Mouse (Mus musculus) Patski (cell line): ENCODE results near the gene Slc20a1. TPM values are rescaled to one million over a fixed set of nuclear protein-coding genes. Genes with fewer than 3 reads are reported as not detected.

Experiments
- ATAC-seq: fragments of 100-300 bp; one replicate; pipeline ENCODE4 v1.8.0; 2021
- CTCF ChIA-PET: fragments of 350-600 bp; sonication (Branson Sonifier 250); formaldehyde crosslinking; loops from one replicate; lab custom pipeline; 2022; ENCODE audit warnings: inconsistent platforms; lab: Charles Lee
- POLR2A ChIA-PET: fragments of 350-600 bp; sonication (Branson Sonifier 250); formaldehyde crosslinking; loops from one replicate; lab custom pipeline; 2022; ENCODE audit warnings: antibody characterized with exemption, inconsistent platforms; lab: Charles Lee
- DNase-seq: peaks from one replicate; pipeline ENCODE4 v3.0.0-alpha.2; 2011; ENCODE audit warnings: low read depth, low spot score
- H3K27me3 ChIP-seq: fragments of 371-371 bp; one replicate; pipeline ENCODE4 v1.5.1; 2021
- CTCF ChIP-seq: fragments of 100-300 bp; IDR thresholded peaks from one replicate; pipeline ENCODE4 v1.5.1; 2021
- in situ Hi-C: fragments of 300-500 bp; cut with MboI; formaldehyde crosslinking; loops from 3 replicates; pipeline ENCODE4 v1.11.1; 2018; ENCODE audit warnings: low pct_unique_long_range_greater_than_20kb, mixed read lengths
- polyA plus RNA-seq: library from polyadenylated mRNA; unstranded; gene quantifications from one replicate; pipeline ENCODE4 v1.2.3, GENCODE M21; 2021

Slc20a1 gene
- polyA plus RNA-seq, 1 experiment from 2014 or later, result 78.8 TPM

DNA sequence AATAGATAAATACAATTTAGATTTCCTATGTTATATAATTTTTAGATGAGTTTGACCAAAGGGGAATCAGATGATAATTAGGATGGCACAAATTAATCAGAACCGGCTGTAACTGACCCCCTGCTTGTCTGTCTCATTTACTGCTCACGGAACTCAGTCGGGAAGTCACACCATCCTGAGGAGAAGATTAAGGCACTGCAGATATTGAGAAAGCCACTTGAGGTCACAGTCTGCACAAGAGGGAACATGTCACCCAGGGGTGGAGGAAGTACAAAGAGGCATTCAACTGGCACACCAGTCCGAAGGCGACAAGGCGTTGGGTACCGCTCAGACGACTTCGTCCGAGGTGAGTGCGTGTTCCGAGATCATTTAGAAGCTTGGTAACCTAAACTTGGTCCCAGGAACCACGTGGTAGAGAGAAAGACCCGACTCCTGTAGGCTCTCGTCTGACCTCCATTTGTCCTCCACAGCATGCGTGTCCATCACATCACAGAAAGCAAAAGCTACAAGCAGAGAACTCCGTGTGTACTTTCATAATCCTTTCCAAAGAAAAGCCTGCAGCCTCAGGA, 26.8 kb downstream of the Slc20a1 start:
- ChIA-PET POLR2A (no interaction called here), CTCF (no interaction called here)
- in situ Hi-C loops, result no loop called here
- TF ChIP-seq CTCF, result no peak
- DNase-seq (no peak), ATAC-seq (no peak)
- H3K27me3 ChIP-seq, result no peaks in the 10 kb centered on the region

DNA sequence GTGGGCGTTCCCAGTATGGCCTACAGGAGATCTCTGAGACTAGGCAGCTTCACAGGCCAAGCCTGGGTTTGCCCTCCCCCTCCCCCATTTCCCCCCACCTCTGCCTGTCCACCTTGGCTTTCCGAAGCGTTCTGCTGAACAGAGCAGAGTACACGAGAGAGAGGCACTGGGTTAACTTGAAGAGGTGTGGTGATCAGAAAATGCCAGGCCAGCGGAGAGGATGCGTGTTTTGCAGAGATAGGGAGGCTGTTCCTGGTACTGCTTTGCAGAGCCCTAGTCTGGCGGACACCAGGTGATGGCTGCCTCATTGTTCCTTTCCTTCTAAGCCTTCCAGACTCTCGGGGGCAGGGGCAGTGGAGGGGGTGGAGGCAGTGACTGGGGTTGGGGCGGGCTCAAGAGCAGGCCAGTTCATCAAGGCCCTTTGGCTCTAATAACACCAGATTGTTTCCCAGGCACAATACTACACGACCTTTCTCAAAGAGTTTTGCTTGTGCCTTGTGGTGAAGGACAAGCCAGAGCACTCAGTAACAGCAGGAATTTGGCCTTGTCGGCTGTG, 27.8 kb downstream of the Slc20a1 start:
- in situ Hi-C loops, result no loop called here
- H3K27me3 ChIP-seq, result no peaks in the 10 kb centered on the region
- ATAC-seq, result no peak
- ChIA-PET POLR2A (no interaction called here), CTCF (no interaction called here)
- no peak for DNase-seq
- TF ChIP-seq CTCF, result no peak

DNA sequence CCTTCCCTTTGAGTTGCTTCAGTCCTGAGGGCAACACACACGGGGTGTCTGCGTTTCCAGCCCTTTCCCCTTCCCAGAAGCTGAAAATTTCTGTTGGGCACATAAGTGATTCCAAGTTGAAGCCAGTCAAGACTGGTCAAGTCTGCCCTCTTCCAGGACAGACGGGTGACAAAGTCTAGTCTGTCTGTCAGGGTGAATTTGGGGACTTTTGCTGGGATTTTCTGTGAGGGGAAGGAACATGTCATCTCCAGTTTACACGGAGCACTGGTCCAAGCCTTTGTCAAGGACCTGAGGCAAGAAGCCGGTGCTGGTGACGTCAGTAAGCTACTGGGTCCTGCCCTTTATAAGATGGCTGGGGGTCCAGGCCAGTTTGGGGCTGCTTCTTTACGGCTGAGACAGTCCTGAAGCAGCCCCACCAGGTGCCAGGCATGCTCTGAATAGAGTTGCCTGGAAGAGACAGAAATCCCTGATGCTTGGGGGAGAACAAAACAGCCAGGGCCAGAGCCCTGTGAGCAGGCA, 28.5 kb downstream of the Slc20a1 start:
- CTCF ChIA-PET, result no interaction called here
- POLR2A ChIA-PET, result no interaction called here
- no peak for TF ChIP-seq CTCF
- no peak for DNase-seq
- ATAC-seq, result no peak
- H3K27me3 ChIP-seq, result no peaks in the 10 kb centered on the region
- in situ Hi-C loops, result no loop called here

DNA sequence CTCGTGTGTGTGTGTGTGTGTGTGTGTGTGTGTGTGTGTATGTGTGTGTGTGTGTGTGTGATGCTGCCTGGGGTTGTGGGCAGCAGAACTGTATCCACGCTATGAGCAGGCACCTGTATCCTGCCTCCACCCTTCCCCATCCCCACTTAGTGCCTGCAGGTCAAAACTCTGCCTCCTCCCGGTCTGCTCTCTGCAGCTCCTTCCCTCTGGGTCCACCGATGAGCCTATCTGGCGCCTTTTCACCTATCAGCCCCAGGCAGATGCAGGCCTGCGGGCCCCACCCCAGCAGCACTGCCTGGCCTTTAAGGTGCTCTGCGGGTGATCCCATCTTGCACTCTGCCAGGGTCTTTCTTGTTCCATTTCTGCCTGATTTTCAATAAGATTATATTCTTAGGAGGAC, 29.1 kb downstream of the Slc20a1 start:
- DNase-seq (no peak), ATAC-seq (no peak)
- CTCF ChIA-PET, result no interaction called here
- in situ Hi-C loops, result no loop called here
- H3K27me3 ChIP-seq, result no peaks in the 10 kb centered on the region
- TF ChIP-seq CTCF, result no peak
- POLR2A ChIA-PET, result no interaction called here

DNA sequence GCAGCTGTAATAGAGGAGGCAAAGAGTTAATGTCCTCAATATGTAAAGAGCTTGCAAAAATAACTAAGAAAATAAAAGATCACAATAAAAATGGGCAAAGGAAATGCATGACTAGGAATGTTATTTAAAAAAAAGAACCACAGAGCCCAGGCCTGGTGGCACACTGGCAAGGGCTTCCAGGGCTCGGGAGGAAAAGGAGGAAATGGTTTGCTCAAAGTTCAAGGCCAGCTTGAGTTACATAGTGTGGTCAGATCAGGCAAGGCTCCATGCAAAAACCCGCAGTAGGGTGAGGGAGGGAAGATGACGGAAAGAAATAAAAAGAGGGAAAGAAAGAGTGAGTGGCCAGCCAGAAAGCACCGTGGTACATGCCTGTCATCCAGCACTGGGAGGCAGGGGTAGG, 30.0 kb downstream of the Slc20a1 start:
- in situ Hi-C loops, result no loop called here
- ChIA-PET CTCF (interaction anchor here (1.2 kb wide), 1 partner anchor 14 kb away, joined by 3 read pairs; no protein-coding TSS in a partner anchor), POLR2A (interaction anchor here (0.5 kb wide), 1 partner anchor 14 kb away, joined by 3 read pairs; no protein-coding TSS in a partner anchor)
- H3K27me3 ChIP-seq, result no peaks in the 10 kb centered on the region
- no peak for TF ChIP-seq CTCF
- ATAC-seq (no peak), DNase-seq (no peak)

DNA sequence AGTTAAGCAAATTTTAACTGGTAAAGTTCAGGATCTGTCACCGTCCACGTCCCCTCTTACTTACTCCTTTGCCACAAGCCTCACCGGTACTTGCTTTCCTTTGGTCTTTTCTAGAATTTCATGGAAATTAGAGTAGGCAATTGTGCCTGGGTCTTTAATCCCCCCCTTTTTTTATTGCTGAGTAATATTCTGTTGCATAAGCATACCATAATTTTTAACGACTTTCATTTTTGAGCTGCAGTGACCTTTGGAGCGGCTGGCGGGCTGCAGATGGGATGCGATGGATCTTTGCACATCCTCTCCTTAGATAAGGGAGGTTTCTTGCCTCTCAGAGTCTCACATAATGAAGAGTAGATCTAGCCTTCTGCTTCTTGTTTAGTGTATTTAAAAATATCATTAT, 30.8 kb downstream of the Slc20a1 start:
- H3K27me3 ChIP-seq, result no peaks in the 10 kb centered on the region
- ATAC-seq (no peak), DNase-seq (no peak)
- no peak for TF ChIP-seq CTCF
- in situ Hi-C loops, result no loop called here
- POLR2A ChIA-PET, result interaction anchor here (0.7 kb wide), 1 partner anchor 285 kb away, joined by 4 read pairs; no protein-coding TSS in a partner anchor
- CTCF ChIA-PET, result no interaction called here

DNA sequence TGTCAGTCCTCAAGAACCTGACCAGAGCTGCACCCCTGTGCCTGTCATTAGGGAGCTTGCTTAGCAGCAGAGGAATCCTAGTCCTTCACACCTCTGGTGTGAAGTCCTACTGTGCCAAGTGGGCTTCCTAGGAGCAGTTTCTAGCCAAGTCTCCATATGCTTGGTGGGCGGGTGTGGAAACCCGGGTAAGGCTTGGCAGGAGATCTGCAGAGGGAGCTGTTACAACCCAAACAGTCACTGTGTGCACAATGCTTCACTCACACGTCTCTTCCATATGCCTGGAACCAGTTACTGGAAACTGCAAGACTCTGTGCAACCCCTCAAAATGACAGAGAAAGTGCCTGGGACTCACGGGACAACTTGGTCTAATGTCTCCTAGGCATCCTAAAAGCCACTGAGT, 33.5 kb downstream of the Slc20a1 start:
- no peak for TF ChIP-seq CTCF
- POLR2A ChIA-PET, result no interaction called here
- in situ Hi-C loops, result no loop called here
- DNase-seq (no peak), ATAC-seq (no peak)
- H3K27me3 ChIP-seq, result no peaks in the 10 kb centered on the region
- CTCF ChIA-PET, result no interaction called here

DNA sequence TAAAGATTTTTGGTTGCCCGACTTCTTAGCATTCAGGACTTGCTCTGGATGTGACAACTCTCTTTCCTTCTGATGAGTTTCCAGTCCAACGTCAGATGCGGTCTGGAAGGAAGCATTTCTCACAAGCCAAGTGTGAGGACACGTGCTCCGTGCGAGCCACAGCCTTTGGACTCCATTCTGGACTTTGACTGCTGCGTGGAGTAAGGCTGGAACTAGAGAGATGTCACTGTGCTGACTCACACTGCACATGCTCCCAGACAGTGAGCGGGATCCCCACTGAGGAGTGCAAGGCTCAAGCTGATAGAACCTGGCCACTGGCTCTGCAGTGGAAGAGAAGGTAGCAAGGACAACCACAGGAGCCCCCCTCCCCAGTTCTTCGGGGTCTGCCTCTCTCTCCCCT, 33.9 kb downstream of the Slc20a1 start:
- ATAC-seq (no peak), DNase-seq (no peak)
- no peaks in the 10 kb centered on the region for H3K27me3 ChIP-seq
- ChIA-PET POLR2A (no interaction called here), CTCF (no interaction called here)
- no peak for TF ChIP-seq CTCF
- in situ Hi-C loops, result no loop called here

DNA sequence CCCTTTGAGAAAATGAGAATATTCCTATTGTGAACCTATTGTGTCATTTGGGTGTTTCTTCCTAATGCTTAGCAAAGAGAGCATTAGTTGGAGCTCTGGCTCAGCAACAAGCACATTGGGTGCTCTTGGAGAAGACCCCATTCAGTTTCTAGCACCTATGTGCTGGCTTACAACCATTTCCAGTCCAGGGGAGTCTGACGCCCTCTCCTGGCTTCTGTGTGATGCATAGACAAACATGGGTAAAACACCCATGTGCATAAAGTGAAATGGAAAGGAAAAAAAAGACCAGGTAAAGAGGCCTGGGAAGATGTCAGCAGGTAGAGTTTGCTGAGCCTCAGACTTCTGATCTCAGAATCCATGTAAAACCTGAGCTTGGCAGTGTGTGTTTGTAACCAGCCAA, 34.7 kb downstream of the Slc20a1 start:
- TF ChIP-seq CTCF, result no peak
- ChIA-PET POLR2A (no interaction called here), CTCF (no interaction called here)
- DNase-seq, result no peak
- H3K27me3 ChIP-seq, result no peaks in the 10 kb centered on the region
- no peak for ATAC-seq
- in situ Hi-C loops, result no loop called here

DNA sequence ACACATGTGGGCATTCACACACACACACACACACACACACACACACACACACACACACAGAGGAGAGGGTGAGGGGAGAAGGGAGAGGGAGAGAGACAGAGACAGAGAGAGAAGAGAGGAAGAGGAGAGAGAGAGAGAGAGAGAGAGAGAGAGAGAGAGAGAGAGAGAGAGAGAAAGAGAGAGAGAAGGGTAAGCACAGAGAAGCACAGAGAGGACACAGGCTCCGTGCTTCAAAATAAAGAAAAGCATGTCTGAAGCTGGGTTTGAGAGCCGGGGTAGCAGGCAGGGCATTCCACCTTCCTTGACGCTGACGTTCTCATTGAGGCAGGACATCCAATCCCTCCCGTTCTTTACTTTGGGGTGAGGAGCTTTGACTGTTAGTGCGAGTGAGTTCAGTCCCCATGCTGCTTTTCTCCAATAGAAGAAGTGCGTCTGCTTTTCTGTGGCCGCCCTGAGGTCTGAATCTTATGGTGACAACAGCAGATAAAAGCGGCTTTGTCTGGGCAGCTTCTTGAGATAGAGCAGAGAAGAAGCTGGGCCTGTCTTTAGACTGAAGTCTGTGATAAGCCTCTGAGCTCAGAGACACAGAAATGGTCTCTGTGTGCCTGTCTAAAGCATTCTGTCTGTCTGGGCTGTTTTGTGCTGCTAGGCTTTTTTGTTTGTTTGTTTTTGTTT, 35.4 kb downstream of the Slc20a1 start:
- in situ Hi-C loops, result no loop called here
- no peak for ATAC-seq
- POLR2A ChIA-PET, result no interaction called here
- DNase-seq, result no peak
- CTCF ChIA-PET, result no interaction called here
- TF ChIP-seq CTCF, result no peak
- no peaks in the 10 kb centered on the region for H3K27me3 ChIP-seq

DNA sequence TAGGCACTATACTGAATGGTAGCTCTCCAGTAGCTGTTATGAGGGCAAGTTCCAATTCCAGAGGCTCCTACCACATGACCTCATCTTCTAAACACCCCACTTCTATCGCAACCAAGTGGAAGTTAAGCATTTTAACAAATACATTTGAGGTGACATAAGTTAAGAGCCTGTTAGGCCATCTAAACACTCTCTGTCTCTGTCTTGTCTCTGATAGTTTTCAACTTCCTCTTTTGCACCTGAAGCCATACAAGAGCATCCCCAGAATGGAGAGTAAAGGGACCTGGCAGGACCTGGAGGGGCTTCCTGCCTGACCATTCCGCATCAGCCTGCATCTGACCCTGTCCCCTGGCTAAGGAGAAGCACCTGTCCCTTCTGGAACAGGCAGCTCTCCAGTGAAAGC, 36.2 kb downstream of the Slc20a1 start:
- ATAC-seq (no peak), DNase-seq (no peak)
- H3K27me3 ChIP-seq, result no peaks in the 10 kb centered on the region
- in situ Hi-C loops, result no loop called here
- no peak for TF ChIP-seq CTCF
- ChIA-PET CTCF (no interaction called here), POLR2A (no interaction called here)
